Mouse (Mus musculus): ENCODE measurements around the gene Ang.

Ang gene

DNA sequence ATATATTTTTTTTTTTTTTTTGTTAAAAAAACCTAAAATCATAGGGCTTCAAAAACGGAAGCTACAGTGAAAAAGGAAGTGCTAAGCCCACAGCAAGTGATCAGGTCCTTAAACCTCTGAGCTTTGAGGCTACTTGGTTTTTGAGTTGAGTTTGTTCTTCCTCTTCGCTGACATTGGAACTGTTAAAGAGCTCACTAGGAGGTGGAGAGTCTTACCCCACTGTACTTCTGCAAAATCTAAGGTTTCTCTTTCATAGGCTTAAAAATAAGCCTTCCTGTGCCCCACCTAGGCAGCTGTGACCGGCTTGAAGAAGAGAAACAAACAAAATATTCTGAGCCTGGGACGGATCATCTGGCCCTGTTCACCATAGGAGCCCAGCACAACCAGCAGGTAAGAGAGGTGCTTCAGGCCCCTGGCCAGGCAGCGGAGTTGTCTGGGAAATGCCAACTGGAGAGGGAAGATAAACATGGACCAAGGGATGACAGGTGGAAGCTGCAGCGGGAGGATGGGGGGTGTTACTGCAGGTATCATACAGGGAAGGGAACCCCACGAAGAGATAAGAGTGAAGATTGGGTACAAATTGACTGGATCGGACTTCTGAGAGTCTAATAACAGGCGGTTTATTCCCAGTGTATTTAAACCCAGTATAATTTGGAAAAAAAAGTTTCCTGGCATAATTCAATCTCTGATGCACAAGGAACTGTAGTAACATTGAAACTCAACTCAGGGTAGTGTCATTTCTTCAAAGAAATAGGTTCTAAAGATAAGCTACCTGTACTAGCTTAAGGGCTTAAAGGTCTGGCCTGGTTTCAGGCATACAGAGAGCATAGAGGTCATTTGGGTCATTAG lies 38.0 kb downstream of the Ang start:
- DNase-seq (ENCODE audit: low read depth) = no peak

- no peak for DNase-seq (ENCODE audit: low read depth)
These were observed 38.6 kb downstream of the Ang start for GRCm38 (mm10) chr14:51129624-51129975.

DNA sequence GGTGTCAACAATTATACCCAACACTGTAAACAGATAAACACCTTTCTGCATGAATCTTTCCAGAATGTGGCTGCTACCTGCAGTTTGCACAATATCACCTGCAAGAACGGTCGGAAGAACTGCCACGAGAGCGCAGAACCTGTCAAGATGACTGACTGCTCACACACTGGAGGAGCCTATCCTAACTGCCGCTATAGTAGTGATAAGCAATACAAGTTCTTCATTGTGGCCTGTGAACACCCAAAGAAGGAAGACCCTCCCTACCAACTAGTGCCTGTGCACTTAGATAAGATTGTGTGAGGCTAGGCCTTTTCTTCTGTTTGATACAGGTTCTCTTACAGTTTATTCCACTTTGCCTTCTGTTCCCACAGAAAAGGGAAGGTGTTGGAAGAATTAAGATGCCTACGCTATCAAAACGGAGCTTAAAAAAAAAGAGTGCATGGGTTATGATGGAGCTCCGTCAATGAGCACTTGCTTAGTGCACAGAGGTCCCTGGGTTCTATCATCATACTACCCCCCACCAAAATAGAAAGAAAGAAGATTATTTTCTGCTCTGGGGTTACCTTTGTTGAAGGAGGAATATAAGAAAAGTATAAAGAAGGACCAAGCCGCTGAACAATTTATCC lies 39.5 kb downstream of the Ang start:
- no peak for DNase-seq (ENCODE audit: low read depth)

DNA sequence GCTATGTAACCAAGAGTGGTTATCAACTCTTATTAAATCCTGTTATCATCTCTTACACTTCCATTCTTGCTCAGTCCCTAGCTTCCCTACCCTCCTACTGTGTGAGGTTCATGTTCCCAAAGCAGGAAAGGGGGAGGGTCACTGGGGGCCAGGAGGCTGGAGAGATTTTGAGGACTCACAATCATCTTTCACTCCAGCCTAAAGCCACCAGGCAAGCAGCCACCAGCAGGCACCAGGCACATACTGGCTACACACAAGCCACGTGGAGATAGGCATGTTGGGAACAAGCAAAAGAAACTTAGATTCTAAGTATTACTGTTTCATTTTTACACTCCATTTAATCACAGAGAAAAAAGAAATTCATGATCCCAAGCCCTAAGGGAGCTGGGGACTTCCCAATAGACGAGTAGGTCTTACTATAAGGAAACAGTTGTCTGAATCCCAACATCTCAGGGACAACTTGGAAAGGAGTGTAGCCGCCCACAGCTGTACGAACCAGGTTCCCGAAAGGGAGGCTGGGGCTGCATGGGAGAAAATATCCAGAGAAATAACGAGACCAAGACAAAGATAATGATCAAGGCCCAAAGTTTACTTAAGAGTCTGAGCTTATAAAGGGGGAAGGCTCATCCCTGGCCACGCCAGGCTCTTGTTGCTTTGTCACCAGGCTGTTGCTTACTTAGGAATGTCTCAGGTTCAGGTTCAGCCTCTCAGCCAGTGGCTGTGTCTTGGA lies 40.3 kb downstream of the Ang start:
- no peak for DNase-seq (ENCODE audit: low read depth)

DNA sequence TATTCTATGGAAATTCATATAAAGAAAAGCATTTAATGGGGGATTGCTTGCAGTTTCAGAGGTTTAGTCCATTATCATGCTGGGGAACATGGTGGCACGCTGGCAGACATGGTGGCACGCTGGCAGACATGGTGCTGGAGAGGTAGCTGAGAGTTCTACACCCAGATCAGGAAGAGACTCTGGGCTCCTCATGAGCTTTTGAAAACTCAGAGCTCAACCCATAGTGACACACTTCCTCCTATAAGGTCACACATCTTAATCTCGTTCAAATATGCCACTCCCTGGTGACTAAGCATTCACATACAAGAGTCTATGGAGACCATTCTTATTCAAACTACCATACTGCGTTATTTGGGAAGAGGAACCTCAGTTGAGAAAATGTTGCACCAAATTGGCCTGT lies 41.4 kb downstream of the Ang start:
- DNase-seq (ENCODE audit: low read depth) = no peak

GRCm38 (mm10) chr14:51140342-51140741 lies 49.4 kb downstream of the Ang start:
- DNase-seq (ENCODE audit: low read depth) = no peak

DNA sequence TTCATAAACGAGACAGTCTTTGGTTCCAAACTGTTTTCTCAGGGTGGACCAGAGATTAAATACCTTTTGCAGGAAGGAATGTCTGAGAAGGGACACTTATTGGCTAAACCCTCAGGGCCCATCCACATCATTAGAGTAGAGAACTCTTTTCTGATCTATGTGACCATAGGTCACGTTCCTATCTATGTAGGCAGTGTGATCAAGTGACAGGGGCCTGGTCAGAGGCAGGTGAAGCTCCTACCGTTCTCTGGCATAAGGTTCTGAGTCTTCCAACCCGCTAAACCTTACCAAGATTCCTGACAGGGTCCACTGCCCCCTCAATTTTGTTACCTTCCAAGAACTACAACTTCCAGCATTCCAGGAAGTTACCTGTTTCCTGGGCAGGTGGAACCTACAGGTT lies 51.2 kb downstream of the Ang start:
- no peak for DNase-seq (ENCODE audit: low read depth)

DNA sequence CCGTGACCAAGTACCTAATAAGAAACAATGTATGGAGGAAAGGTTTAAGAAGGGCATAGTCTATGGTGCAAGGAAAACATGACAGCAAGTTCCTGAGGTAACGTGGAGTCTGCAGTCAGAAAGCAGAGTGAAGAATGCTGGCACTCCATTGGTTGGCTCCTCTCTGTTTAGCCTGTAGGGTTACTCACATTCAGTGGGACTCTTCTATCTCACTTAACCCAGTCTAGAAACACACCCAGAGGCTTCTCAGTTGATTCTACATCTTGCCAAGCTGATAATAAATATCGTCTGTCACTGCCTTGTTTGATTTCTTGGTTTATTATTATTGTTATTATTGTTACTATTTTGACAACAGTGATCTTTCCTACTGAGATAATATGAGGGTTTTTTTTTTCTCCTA lies 51.6 kb downstream of the Ang start:
- no peak for DNase-seq (ENCODE audit: low read depth)

GRCm38 (mm10) chr14:51143287-51143686 lies 52.3 kb downstream of the Ang start:
- DNase-seq (ENCODE audit: low read depth) = no peak

DNA sequence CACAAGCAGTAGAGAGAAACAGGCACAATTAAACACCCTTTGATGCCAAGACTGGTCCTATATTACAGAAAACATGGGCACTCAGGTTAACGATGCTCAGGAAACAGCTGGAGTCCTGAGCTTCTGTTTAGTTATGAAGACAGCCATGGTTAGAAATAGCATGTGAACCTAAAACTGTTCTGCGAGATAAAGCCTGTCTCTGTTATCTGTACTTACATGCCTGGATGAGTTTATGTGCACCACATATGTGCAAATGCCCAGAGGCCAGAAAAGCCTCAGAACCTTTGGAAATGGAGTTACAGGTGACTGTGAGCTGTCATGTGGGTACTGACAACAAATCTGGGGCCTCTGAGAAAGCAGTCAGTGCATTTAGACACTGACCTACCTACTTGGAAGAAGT lies 53.0 kb downstream of the Ang start:
- DNase-seq (ENCODE audit: low read depth) = no peak

GRCm38 (mm10) chr14:51144451-51144850 lies 53.5 kb downstream of the Ang start:
- no peak for DNase-seq (ENCODE audit: low read depth)

DNA sequence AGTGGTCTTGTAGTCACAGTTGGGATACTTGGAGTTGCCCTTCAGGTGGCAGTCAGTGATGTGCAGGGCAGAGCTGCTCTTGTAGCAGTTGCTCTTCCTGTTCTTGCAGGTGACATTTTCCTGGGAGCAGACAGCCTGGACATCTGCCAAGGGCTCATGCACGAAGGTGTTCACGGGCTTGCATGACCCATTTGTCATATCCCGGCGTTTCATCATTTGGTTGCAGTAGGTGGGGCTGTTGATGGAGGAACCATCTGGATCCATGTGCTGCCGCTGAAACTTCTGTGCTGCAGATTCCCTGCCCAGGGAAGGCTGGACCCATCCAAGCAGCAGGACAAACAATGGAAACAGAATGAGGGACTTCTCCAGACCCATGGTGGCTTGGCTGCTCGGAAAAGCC lies 54.6 kb downstream of the Ang start:
- DNase-seq (ENCODE audit: low read depth) = no peak

DNA sequence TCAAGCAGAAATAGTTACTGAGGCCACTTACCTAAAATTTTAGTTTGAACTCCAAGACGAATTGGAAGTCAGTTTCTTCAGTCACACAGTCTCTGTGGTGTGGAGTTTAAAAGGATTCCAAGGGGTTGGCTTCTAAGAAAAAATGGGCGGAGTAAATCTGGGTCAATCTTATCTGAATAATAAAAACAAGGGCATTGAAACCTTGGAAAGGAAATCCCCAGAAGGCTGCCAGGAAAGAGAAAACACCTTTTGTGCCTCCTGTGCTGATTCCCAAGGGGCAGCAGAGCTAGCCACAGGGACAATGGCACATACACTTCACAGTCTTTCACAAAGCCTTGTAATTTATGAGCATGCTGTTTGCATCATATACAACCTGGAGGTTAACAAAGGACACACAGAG lies 55.7 kb downstream of the Ang start, which contains the start of gene Rnase1:
Gene Rnase1 (minus strand): TSS at position 101 of the 400 bp plus-strand sequence.
- no peak for DNase-seq (ENCODE audit: low read depth)

DNA sequence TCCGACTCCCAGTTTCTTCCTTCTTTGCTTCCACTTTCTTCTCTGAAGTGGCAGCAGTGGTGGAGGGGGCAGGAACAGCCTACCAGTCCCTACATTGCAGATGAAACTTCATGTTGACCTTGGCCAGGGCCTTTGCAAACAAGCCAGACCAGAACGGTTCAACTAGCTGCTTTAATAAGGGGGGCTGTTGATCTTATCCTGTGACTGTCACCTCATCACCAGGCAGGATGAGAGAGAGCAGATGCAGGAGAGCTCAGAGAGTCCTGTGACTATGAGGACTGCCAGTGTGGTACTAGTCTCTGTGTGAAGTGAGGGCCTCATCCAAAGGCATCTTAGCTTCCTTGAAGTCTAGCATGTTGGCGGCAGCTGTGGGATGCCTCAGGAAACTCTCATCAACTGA lies 57.1 kb downstream of the Ang start:
- DNase-seq (ENCODE audit: low read depth) = no peak

- no peak for DNase-seq (ENCODE audit: low read depth)
These were observed 58.2 kb downstream of the Ang start for GRCm38 (mm10) chr14:51149164-51149563.

DNA sequence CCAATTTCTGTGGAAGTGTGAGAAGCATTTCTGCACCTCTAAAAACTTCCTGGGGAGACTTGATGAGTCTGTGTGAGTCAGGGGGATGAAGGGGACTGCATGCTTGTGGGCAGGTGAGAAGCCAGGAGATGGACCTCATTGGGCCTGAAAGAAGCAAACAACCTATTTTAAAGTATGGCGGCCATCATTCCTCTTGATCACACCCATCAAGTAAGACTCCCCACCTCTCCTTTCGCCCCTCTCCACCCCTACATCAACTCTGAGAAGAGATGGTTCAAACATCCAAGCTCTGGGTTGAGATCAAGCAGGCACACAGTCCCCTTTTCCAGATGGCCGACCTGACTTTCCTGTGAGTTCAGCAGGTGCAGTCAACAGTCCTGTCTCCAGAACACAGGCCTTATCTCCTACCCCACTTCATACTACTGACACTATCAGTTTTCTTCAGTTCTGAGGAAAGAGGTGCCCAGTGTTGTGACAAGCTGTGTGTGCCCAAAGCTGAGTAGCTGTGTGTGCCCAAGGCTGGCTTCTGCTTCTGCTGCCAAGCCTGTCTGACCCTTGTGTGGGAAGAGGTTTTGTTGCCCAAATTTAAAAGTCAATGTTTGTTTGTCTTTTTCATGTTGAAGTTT lies 59.4 kb downstream of the Ang start:
- DNase-seq (ENCODE audit: low read depth) = no peak
